ENCODE assay signal across 9 mouse cellular contexts in the genomic region with DNA sequence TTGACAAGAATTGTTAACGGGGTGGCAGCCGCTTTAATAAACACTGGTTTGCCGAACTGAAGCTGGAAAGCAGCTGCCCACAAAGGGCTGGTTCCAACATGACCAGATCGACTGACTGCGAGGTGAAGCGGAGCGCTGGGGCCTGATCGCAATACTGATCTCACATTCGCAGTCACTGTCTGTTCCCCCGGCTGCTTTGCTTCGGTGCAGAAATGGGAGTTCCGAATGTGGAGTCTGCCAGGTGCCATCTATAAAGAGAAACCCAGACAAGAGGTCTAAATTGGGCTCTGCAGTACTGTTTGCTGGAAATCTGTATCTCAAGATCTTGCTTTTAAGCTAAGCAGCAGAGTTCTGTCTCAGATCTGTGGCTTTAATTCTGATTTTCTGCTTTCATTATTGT.
DNase-seq lines count a peak whose midpoint lies in the region; ATAC-seq and TF ChIP-seq lines count a peak whose summit lies in the region.
"Had no signal": no experiment of that assay in that cellular context is flagged by ENCODE, and none has a peak within 500 bp of the region (broad histone marks: within the 10 kb centered on the region; RNA-seq: fewer than 3 reads in every experiment).

No protein-coding gene starts in this region.

- H3K4me1 ChIP-seq in heart, embryonic 15.5 days (replicated peaks): peaks cover 8% of the 10 kb centered on the region; the same call in 1 of the 2 replicates
- H3K4me1 ChIP-seq in cortical plate, adult 2 months (ENCODE audit: control insufficient read depth, insufficient read depth, low read length): peaks cover 1% of the 10 kb centered on the region; the same call in 1 of the 2 replicates
- no peaks in the 10 kb centered on the region for H3K4me1 ChIP-seq in midbrain, embryonic 16.5 days (ENCODE audit: control insufficient read depth, insufficient read depth, low read length)

- H3K9ac ChIP-seq in heart, embryonic 15.5 days: no peak overlapping the region
- peak overlapping the region; percentile 42; the same call in 1 of the 2 replicates for H3K9ac ChIP-seq in midbrain, embryonic 16.5 days (ENCODE audit: low read depth, low read length)

- intact Hi-C loops in heart, postnatal 10 days (cut with DNase I): no loop called here

- peak overlapping the region; percentile 26 for H3K4me2 ChIP-seq in heart, embryonic 15.5 days
- peak overlapping the region; percentile 38 for H3K4me2 ChIP-seq in midbrain, embryonic 16.5 days (ENCODE audit: low read length)

- no peaks in the 10 kb centered on the region for H3K9me3 ChIP-seq in heart, embryonic 15.5 days (replicated peaks)
- H3K9me3 ChIP-seq in midbrain, embryonic 16.5 days (replicated peaks; ENCODE audit: control insufficient read depth, low read length, poor library complexity, severe bottlenecking): no peaks in the 10 kb centered on the region

- no peak overlapping the region for H3K27ac ChIP-seq in heart, embryonic 15.5 days
- peak overlapping the region; percentile 55 for H3K27ac ChIP-seq in cortical plate, adult 2 months (ENCODE audit: insufficient read depth, low read length)
- H3K27ac ChIP-seq in midbrain, embryonic 16.5 days (ENCODE audit: low read length): peak overlapping the region; percentile 44

- 0 out of 2 replicates have a peak overlapping the region, but pooled peaks have one; percentile 0 for H3K4me3 ChIP-seq in heart, embryonic 15.5 days
- H3K4me3 ChIP-seq in cortical plate, adult 2 months (ENCODE audit: insufficient read depth, low read length): peak overlapping the region; percentile 21
- no peak overlapping the region for H3K4me3 ChIP-seq in midbrain, embryonic 16.5 days (ENCODE audit: low read depth, low read length)

- no peak for ATAC-seq in heart, embryonic 15.5 days (replicated peaks; ENCODE audit: insufficient number of reproducible peaks, insufficient read depth, low FRiP score, low read depth)
- peak; percentile 59 for ATAC-seq in midbrain, embryonic 16.5 days
- ATAC-seq in megakaryocyte-erythroid progenitor cell, adult 5-6 weeks (replicated peaks; ENCODE audit: low FRiP score, low TSS enrichment, poor library complexity, severe bottlenecking): no peak
- ATAC-seq: lung, postnatal 0 days had no signal

- TF ChIP-seq POLR2A in cortical plate, adult 2 months (IDR thresholded peaks at IDR 0.05; ENCODE audit: extremely low read depth, insufficient read depth, low read length): peak; percentile 45; the same call in 1 of the 2 replicates

- TF ChIP-seq CTCF in cortical plate, adult 2 months (IDR thresholded peaks at IDR 0.05; ENCODE audit: extremely low read depth, insufficient read depth, low read length): no peak

- 72% methylated on average over 12 of the region's 12 CpGs for WGBS in heart, embryonic 15.5 days
- WGBS in midbrain, embryonic 16.5 days: 66% methylated on average over 12 of the region's 12 CpGs

- DNase-seq in heart, postnatal 10 days: no peak
- peak; percentile 28 to 67 for DNase-seq in layer of hippocampus, adult 18-20 months (ENCODE audit: low spot score in 2 of 2)
- DNase-seq in kidney, postnatal 4 days: no peak
- no peak for DNase-seq in cerebellum, adult 11-12 months

- no peaks in the 10 kb centered on the region for H3K27me3 ChIP-seq in heart, embryonic 15.5 days
- H3K27me3 ChIP-seq in midbrain, embryonic 16.5 days (ENCODE audit: control insufficient read depth, insufficient read depth, low read depth, low read length): no peaks in the 10 kb centered on the region

- no peaks in the 10 kb centered on the region for H3K36me3 ChIP-seq in heart, embryonic 15.5 days
- no peaks in the 10 kb centered on the region for H3K36me3 ChIP-seq in midbrain, embryonic 16.5 days (ENCODE audit: control insufficient read depth, insufficient read depth, low read length)

Comparison
In these comparisons a context has a peak if more than half of its experiments do, and no peak if none do; other contexts are left out.
1. DNase-seq: peak in layer of hippocampus, adult 18-20 months (2 of 2); none in heart, postnatal 10 days (0 of 2), kidney, postnatal 4 days (0 of 2) and cerebellum, adult 11-12 months (single experiment).